Mouse (Mus musculus): Measurements from ENCODE around the gene Cspg5. TPM values are rescaled to one million over a fixed set of nuclear protein-coding genes. Genes with fewer than 3 reads are reported as not detected.

The Cspg5 gene
- total RNA-seq (2021): under 1 TPM in 1 of 2 experiments, not detected in 1; 0.25 TPM
- long read RNA-seq, experiment 1: 0 reads
- long read RNA-seq, experiment 2: 0 reads

DNA sequence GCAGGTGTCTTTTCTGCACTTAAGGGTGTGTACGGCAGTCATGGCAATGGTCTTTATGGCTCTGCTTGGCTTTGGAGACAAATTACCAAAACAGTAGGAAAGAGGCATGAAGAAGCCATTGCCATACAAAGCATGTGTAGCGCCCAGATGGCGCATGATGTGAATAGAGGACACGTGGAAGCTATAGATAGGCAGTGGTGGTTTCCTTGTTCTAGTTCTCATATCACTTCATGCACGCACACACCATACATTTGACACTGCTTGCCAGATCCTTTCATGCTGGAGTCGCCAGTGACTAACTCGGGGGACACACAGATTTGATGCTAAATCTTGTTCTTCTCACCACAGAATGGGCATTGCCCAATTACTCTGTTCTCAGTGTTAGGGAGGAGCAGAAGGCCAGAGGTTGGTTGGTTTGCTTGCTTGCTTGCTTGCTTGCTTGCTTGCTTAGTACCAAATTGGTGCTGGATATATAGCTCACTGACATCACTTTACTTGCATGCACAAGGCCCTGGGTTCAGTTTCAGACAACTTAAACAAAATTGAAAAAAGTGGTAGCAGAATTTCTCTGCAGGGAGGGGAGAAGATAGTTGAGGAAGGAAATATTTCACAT, at the start of gene Cspg5:
Cspg5 (plus strand) TSS at position 563 of the 613 bp plus-strand sequence.
- intact Hi-C loops (cut with DNase I): no loop called here
- TF ChIP-seq CTCF (IDR thresholded peaks at IDR 0.05): no peak
- no peak within 1 kb of the TSS; the same call in 1 of the 2 replicates for H3K4me3 ChIP-seq
- no peak for DNase-seq
- H3K27ac ChIP-seq: no peak within 1 kb of the TSS

DNA sequence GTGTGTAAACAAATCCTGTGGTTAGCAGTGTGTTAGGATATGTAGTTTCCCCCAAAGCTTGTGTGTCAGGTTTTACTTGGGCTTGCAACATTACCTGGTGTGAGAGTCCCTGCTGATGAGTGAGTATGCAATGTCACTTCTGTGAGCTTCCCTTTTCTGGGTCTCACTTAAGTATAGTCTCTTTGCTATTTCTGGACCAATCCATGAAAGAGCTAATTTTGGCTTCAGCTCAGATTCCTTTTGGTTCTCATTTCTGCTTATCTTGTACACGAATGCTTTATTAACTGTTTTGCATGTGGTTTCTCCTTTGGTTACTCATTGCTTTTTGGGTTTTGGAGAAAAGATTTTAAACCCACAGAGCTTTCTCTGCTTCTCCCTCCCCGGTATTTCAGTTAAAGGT, 43.7 kb upstream of the Cspg5 start:
- TF ChIP-seq CTCF (IDR thresholded peaks at IDR 0.05): no peak
- intact Hi-C loops (cut with DNase I): no loop called here
- H3K27ac ChIP-seq: no peak overlapping the region

DNA sequence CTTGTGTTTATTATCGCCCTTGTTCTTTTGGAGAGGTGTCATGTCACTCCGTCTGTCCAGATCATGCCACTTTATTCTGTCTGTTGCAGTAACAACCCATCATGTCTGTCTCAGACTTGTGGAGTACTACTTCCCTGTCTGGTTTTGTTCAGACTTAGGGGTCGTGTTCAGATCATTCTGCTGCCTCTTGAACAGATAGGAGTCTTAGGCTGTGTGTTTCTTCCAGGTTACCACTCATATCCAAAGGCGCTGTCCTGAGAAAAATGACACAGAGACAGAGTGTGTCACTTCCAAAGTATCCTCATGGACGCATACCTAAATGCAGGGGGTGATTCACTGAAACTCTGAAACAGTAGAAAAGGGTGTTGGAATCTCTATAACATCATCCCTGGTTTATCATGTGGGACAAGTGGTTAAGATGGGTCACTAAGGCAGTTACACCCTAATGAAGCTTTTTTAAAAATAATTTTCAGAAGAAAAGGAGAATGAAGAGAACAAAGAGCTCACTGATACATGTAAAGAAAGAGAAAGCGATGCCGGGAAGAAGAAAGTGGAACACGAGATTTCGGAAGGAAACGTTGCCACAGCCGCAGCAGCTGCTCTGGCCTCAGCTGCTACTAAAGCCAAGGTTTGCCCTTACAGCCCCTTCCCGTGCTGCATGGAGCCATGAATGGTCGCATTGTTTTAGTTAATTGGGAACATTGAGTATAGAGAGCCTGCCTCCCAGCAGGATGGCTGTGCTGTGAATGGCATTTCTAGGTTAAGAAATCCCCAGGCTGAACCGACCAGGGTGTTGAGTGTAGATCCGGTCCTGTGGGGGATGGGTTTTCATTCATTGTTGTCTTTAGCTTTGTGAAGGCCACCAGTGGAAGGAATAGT, 37.8 kb upstream of the Cspg5 start:
- Histone ChIP-seq H3K4me3 (no peak overlapping the region), H3K27ac (no peak overlapping the region)
- no peak for TF ChIP-seq CTCF (IDR thresholded peaks at IDR 0.05)
- no peak for DNase-seq
- intact Hi-C loops (cut with DNase I): no loop called here

More for the DNA sequence above, 43.7 kb upstream of the Cspg5 start:
- no peak for DNase-seq
- no peak overlapping the region for H3K4me3 ChIP-seq

DNA sequence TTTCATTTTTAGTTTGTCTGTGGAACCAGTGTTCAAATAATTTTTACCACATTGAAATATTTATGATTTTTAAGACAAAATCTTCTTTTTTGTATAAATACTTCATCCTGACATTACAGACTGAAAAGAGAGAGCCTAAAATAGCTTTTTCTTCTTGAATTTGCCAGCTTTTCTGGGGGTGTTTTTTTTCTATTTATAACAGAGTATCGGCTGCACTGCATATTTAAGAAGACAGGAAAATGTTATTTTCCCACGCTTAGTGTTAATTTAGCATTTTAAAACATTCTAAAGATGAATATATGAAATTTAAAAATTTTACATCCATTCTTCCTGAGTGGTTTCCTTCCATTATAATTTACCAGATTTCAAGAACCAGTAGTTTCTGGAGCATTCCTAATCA, 37.1 kb upstream of the Cspg5 start:
- no peak overlapping the region for H3K4me3 ChIP-seq
- no peak for TF ChIP-seq CTCF (IDR thresholded peaks at IDR 0.05)
- H3K27ac ChIP-seq: no peak overlapping the region
- intact Hi-C loops (cut with DNase I): no loop called here
- DNase-seq: no peak

DNA sequence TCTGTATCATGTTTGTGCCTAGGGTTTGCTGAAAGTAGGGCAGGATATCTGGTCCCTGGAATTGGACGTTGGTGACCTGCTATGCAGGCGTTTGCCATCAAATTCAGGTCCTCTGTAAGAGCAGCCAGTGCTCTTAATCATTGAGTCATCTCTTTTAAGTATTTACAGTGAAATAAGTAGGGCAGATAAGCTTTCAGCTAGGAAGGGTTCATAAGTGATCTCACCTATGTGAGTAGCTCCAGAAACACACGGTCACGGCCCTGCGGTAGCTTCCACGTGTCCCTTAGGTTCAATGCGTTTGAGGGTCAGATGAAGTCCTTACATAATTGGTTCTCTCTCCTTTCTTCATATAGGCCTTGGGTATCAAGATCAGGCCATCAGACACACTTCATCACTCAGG, 35.3 kb upstream of the Cspg5 start:
- DNase-seq: no peak

DNA sequence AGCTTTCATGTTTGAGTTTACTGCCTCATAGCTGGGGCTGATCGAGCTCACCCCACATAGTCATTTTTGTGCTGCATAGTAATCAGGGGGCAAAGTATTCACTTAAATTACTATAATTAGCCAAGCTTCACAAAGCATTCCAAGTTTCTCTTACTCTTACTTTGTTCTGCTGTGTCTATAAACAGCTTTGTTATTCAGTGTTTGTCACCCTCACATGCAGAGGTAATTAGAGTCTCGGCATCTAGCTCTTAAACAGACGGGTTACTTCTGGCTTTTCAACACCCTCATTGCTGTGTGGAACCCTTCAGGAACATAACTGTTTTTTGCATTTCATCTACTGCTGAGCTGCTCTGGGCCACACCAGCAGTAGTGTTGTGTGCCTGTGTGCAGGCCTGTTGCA, 34.6 kb upstream of the Cspg5 start:
- intact Hi-C loops (cut with DNase I): no loop called here
- DNase-seq: no peak
- no peak for TF ChIP-seq CTCF (IDR thresholded peaks at IDR 0.05)
- no peak overlapping the region for H3K27ac ChIP-seq
- no peak overlapping the region for H3K4me3 ChIP-seq

More for the DNA sequence above, 35.3 kb upstream of the Cspg5 start:
- intact Hi-C loops (cut with DNase I): no loop called here
- no peak for TF ChIP-seq CTCF (IDR thresholded peaks at IDR 0.05)
- H3K4me3 ChIP-seq: no peak overlapping the region
- H3K27ac ChIP-seq: no peak overlapping the region

DNA sequence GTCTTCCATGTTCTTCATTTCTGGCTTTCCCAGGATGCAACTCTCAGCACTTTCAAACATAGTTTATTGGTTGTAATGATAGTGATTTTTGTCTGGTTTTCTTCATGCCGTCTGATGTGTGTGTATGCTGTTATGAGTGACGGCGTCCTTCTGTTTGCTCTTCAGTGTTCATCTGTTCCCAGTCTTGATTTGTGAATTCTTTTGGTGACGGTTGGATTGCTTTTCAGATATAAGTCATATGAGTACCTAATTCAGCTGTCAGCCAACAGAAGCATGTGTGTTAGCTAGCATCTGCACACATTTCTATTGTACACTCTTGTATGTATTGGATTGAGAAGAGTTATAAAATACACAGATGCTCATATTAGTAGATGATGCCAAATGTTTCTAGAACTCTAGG, 19.3 kb upstream of the Cspg5 start:
- no peak for TF ChIP-seq CTCF (IDR thresholded peaks at IDR 0.05)
- intact Hi-C loops (cut with DNase I): no loop called here
- DNase-seq: no peak
- Histone ChIP-seq H3K27ac (no peak overlapping the region), H3K4me3 (no peak overlapping the region)

DNA sequence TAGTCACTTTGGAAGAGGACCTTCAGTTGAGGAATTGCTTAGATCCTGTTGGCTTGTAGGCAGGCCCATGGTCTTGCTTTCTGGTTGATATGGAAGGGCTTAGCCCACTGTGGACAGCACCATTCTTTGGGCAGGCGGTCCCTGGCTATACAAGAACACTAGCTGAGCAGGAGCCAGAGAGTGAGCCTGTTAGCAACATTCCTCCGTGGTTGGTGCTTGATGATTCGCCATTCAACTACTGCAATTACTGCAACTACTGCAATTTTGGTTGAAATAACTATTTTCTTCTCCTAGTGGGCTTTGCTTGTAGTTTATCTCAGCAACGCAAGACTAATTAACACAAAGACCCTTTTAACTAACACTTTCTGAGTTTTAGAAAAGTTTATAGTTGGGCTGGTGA, 17.4 kb upstream of the Cspg5 start:
- TF ChIP-seq CTCF (IDR thresholded peaks at IDR 0.05): no peak
- no peak for DNase-seq
- Histone ChIP-seq H3K27ac (no peak overlapping the region), H3K4me3 (no peak overlapping the region)
- intact Hi-C loops (cut with DNase I): no loop called here

DNA sequence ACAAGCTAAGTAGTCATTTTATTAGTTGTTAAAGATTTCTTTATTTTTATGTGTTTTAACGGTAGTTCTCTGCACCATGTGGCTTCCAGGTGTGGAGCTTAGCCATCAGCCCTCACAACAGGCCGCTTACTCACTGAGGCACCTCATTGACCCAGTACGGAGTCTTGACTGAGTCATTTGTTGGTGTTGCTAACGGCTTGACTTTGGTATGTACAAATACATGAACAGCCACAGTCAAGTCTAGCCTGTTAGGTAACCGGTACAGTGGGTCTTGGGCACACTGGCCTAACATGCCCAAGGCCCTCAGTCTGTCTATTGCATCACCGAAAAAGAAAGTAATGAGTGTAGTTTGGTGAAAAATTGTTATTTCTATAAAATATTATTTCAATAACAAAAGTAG, 14.9 kb upstream of the Cspg5 start:
- DNase-seq: no peak
- no peak for TF ChIP-seq CTCF (IDR thresholded peaks at IDR 0.05)
- intact Hi-C loops (cut with DNase I): no loop called here
- Histone ChIP-seq H3K4me3 (no peak overlapping the region), H3K27ac (no peak overlapping the region)

DNA sequence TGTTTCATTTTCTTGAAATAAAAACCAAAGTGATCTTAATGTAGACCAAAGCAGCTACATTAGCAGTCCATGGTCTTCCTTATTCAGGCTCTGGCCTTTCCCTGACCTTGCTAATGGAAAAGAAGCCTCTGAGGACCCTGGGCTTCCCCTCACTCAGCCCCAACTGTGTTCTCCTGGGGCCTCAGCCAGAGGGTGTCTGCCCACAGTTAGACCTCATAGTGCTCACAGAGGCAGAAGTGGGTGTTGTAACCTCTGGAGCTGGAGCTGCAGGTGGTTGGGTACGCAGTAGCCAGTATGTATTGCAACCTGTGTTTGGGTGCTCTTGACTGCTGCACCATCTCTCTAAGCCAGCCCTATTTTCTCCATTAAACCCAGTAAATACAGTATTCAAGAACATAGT, 14.5 kb upstream of the Cspg5 start:
- TF ChIP-seq CTCF (IDR thresholded peaks at IDR 0.05): no peak
- intact Hi-C loops (cut with DNase I): no loop called here
- DNase-seq: no peak
- Histone ChIP-seq H3K4me3 (no peak overlapping the region), H3K27ac (no peak overlapping the region)

DNA sequence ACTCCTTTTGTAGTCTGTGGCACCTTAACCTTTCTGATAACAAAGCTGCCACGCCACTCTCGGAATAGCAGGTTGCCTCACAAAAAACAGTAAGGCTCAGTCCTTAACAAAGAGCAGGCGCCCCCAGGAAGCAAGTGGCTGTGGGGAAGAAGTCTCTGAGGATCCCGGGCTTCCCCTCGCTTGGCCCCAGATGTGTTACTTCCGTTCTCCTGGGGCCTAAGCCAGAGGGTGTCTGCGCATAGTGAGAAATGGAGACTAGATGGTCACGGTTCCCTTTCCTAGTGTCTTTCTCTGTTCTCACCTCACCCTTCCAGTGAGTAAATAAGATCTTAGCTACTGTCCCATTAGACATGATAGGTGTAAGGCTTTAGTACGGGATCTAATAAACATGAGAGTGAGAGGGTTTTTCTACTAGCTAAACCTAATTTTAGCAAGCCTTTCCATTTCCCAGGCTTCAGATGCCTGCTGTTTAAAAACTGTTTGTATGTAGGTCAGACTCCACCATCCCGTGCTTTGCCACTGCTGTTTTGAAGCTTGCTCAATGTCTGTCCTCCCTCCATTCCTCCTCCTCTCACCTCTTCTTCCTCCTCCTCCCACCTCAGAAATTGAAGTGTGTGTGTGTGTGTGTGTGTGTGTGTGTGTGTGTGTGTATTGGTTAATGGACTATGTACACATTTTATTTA, 13.9 kb upstream of the Cspg5 start:
- Histone ChIP-seq H3K27ac (no peak overlapping the region), H3K4me3 (no peak overlapping the region)
- intact Hi-C loops (cut with DNase I): no loop called here
- no peak for TF ChIP-seq CTCF (IDR thresholded peaks at IDR 0.05)
- DNase-seq: no peak

DNA sequence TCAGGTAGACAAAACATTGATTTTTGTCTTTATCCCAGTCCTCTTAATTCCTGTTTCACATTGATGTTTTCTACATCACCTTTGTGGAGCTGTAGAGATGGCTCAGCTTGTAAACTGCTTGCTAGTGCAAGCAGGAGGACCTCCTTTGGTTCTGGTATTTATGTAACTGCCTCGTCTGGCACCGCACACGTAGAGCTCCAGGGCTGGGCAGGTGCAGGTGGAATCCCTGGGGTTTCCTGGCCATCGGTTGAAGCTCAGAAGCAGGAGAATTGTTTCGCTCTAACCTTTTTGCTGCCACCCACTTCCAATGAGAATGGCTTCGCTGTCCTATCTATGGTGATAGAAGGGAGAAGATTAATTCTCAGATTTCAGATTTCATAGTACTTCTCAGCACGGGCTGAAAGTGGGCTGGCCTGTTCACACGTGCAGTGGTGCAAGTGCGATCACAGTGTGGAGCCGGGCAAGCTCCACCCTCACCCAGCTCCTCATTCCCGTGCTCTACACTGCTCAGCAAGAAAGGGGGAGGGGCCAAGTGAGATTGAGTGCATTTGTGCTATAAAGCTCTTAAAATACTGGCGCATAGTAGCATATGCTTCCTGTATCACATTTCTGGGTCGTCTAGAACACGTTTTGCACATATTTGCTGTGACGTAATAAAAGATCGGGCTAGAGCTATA, 13.1 kb upstream of the Cspg5 start:
- Histone ChIP-seq H3K4me3 (no peak overlapping the region), H3K27ac (no peak overlapping the region)
- no peak for DNase-seq
- intact Hi-C loops (cut with DNase I): no loop called here
- no peak for TF ChIP-seq CTCF (IDR thresholded peaks at IDR 0.05)
